Mouse (Mus musculus): ENCODE data around the gene Slc13a3. TPM values are rescaled to one million over a fixed set of nuclear protein-coding genes. Genes with fewer than 3 reads are reported as not detected.

The Slc13a3 gene
- polyA plus RNA-seq (2014; fragmentation: Illumina TruSeq; extraction: RNeasy Lipid Tissue Mini Kit (QIAGEN cat#74804); ENCODE audit: low read depth, low replicate concordance): 0.13 TPM

GRCm38 (mm10) chr2:165473003-165473402, at the start of gene Slc13a3:
Slc13a3 (minus strand) TSS chr2:165473230.

GRCm38 (mm10) chr2:165503259-165504203, 30.5 kb upstream of the Slc13a3 start, which contains the start of gene Slc2a10:
Slc2a10 (plus strand) TSS chr2:165503787.

GRCm38 (mm10) chr2:165492648-165493553, 19.9 kb upstream of the Slc13a3 start, which contains the start of gene Trp53rka:
Trp53rka (minus strand) TSS chr2:165493324.

GRCm38 (mm10) chr2:165387844-165388495, 85.1 kb downstream of the Slc13a3 start, which contains the start of gene Zfp334:
Zfp334 (minus strand) TSS chr2:165388259.

GRCm38 (mm10) chr2:165368496-165368895, 104.5 kb downstream of the Slc13a3 start, which contains the start of gene Zfp663:
Zfp663 (minus strand) TSS chr2:165368729.

Other genes with a start within 250 kb of the Slc13a3 start
- gene Cdh22, start 238.4 kb downstream of the Slc13a3 start, polyA plus RNA-seq (2014; fragmentation: Illumina TruSeq; extraction: RNeasy Lipid Tissue Mini Kit (QIAGEN cat#74804); ENCODE audit: low read depth, low replicate concordance): 1.4 TPM
- gene Slc35c2, start 185.4 kb downstream of the Slc13a3 start, polyA plus RNA-seq (2014; fragmentation: Illumina TruSeq; extraction: RNeasy Lipid Tissue Mini Kit (QIAGEN cat#74804); ENCODE audit: low read depth, low replicate concordance): 21.7 TPM
- 17.1 TPM for gene Elmo2, start 146.8 kb downstream of the Slc13a3 start, polyA plus RNA-seq (2014; fragmentation: Illumina TruSeq; extraction: RNeasy Lipid Tissue Mini Kit (QIAGEN cat#74804); ENCODE audit: low read depth, low replicate concordance)
- gene Zfp663, start 104.5 kb downstream of the Slc13a3 start, polyA plus RNA-seq (2014; fragmentation: Illumina TruSeq; extraction: RNeasy Lipid Tissue Mini Kit (QIAGEN cat#74804); ENCODE audit: low read depth, low replicate concordance): not detected
- 1.6 TPM for gene Zfp334, start 85.0 kb downstream of the Slc13a3 start, polyA plus RNA-seq (2014; fragmentation: Illumina TruSeq; extraction: RNeasy Lipid Tissue Mini Kit (QIAGEN cat#74804); ENCODE audit: low read depth, low replicate concordance)
- not detected for gene Ocstamp, start 72.8 kb downstream of the Slc13a3 start, polyA plus RNA-seq (2014; fragmentation: Illumina TruSeq; extraction: RNeasy Lipid Tissue Mini Kit (QIAGEN cat#74804); ENCODE audit: low read depth, low replicate concordance)
- 11.3 TPM for gene Trp53rka, start 20.1 kb upstream of the Slc13a3 start, polyA plus RNA-seq (2014; fragmentation: Illumina TruSeq; extraction: RNeasy Lipid Tissue Mini Kit (QIAGEN cat#74804); ENCODE audit: low read depth, low replicate concordance)
- 2.3 TPM for gene Slc2a10, start 30.6 kb upstream of the Slc13a3 start, polyA plus RNA-seq (2014; fragmentation: Illumina TruSeq; extraction: RNeasy Lipid Tissue Mini Kit (QIAGEN cat#74804); ENCODE audit: low read depth, low replicate concordance)
- gene Eya2, start 121.8 kb upstream of the Slc13a3 start, polyA plus RNA-seq (2014; fragmentation: Illumina TruSeq; extraction: RNeasy Lipid Tissue Mini Kit (QIAGEN cat#74804); ENCODE audit: low read depth, low replicate concordance): 1.2 TPM

Measured in heart, adult 10 weeks (tissue).